In the genomic region with DNA sequence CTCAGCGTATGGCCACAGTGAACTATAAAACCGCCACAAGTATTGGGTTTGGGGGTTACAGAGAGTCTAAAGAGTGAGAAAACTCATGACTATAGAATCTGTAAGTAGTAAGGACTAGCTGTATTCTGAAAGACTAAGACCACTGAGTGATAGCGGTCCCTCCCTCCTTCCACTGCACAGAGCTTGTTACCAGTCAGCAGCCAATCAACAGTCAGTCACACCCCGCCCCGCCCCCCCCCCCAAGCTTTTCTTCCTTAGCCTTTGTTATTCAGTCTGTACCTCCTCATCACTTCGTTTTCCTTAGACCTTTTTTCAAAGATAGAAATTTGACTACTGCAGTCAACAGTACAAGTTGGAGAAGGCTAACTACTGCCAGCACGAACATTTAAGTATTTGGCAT, we compare ENCODE assay signal across 23 mouse cellular contexts.
"Had no signal": no experiment of that assay in that cellular context is flagged by ENCODE, and none has a peak within 500 bp of the region (broad histone marks: within the 10 kb centered on the region; RNA-seq: fewer than 3 reads in every experiment).

No protein-coding gene starts in this region.

- H3K36me3 ChIP-seq: liver, embryonic 15.5 days; lung, embryonic 15.5 days; midbrain, embryonic 13.5 days; midbrain, embryonic 15.5 days; neural tube, embryonic 13.5 days; neural tube, embryonic 15.5 days had no signal

- H3K4me3 ChIP-seq: liver, embryonic 15.5 days; lung, embryonic 15.5 days; megakaryocyte, embryonic 14.5 days; midbrain, embryonic 10.5 days; midbrain, embryonic 13.5 days; midbrain, embryonic 15.5 days; myocyte; neural tube, embryonic 13.5 days; neural tube, embryonic 15.5 days had no signal

- H3K9me3 ChIP-seq: liver, embryonic 15.5 days; lung, embryonic 15.5 days; megakaryocyte, embryonic 14.5 days; midbrain, embryonic 10.5 days; midbrain, embryonic 13.5 days; midbrain, embryonic 15.5 days; neural tube, embryonic 13.5 days; neural tube, embryonic 15.5 days had no signal

- H3K27ac ChIP-seq: liver, embryonic 15.5 days; lung, embryonic 15.5 days; macrophage; midbrain, embryonic 10.5 days; midbrain, embryonic 13.5 days; midbrain, embryonic 15.5 days; neural tube, embryonic 13.5 days; neural tube, embryonic 15.5 days had no signal

- H3K27me3 ChIP-seq: liver, embryonic 15.5 days; lung, embryonic 15.5 days; megakaryocyte, embryonic 14.5 days; midbrain, embryonic 13.5 days; midbrain, embryonic 15.5 days; neural tube, embryonic 13.5 days; neural tube, embryonic 15.5 days had no signal

- DNase-seq: liver, postnatal 0 days; lung, adult 2 months; lung, postnatal 14 days; lung, postnatal 36 days; retina, postnatal 1 day; right cerebral cortex, adult 18-20 months; right cerebral cortex, postnatal 25 days; right cerebral cortex, postnatal 4 days; spleen, adult 18-20 months; thymus, adult 18-20 months; thymus, postnatal 14 days; thymus, postnatal 36 days had no signal

- ATAC-seq: liver, postnatal 0 days; lung, postnatal 0 days; midbrain, embryonic 13.5 days; midbrain, embryonic 15.5 days had no signal
